Mouse (Mus musculus): ENCODE measurements around the gene Otop2. TPM values are rescaled to one million over a fixed set of nuclear protein-coding genes. Genes with fewer than 3 reads are reported as not detected.
A peak's percentile ranks its signal among the peaks of the same experiment; 100 is the strongest.

Otop2 gene
- polyA plus RNA-seq, 1 experiment from 2014 or later = not detected

GRCm38 (mm10) chr11:115354183-115354582 lies 47.2 kb downstream of the Otop2 start:
- H3K9me3 ChIP-seq (ENCODE audit: control insufficient read depth, low read length) = no peaks in the 10 kb centered on the region
- no peaks in the 10 kb centered on the region for H3K27me3 ChIP-seq (ENCODE audit: control insufficient read depth, insufficient read depth, low read length)
- 9% methylated on average over 8 of the region's 8 CpGs for WGBS
- peak; percentile 92 for DNase-seq
- no peak overlapping the region for H3K27ac ChIP-seq (replicated peaks; ENCODE audit: low read depth, low read length)
- no peak; the same call in 1 of the 2 replicates for ATAC-seq (ENCODE audit: low FRiP score, low TSS enrichment)
- H3K4me3 ChIP-seq (replicated peaks; ENCODE audit: low read depth, low read length) = no peak overlapping the region
- peaks cover 6% of the 10 kb centered on the region for H3K4me1 ChIP-seq (ENCODE audit: control insufficient read depth, insufficient read depth, low read length)
- peaks cover 68% of the 10 kb centered on the region for H3K36me3 ChIP-seq (ENCODE audit: control insufficient read depth, insufficient read depth, low read length)
- H3K4me2 ChIP-seq (ENCODE audit: low read length) = no peak overlapping the region
- H3K9ac ChIP-seq (replicated peaks; ENCODE audit: low read length) = no peak overlapping the region

DNA sequence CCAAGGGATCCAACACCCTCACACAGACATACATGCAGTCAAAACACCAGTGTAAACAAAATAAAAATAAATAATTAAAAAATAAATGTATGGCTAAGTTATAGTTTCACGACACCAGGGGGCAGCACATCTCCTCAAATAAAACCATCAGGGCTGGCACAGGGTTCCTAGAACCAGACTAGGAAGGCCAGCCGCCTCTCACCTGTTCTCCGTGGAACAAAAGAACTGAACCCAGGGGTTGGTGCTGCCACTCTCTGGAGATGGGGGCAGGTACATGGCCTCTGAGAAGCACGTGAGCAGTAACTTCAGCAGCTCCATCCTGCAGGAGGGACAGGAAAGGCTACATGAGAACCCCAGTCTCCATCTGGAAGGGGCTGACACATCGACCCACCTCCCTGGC lies 51.5 kb downstream of the Otop2 start:
- Histone ChIP-seq H3K9ac (replicated peaks; ENCODE audit: low read length) (peak overlapping the region; percentile 37; the same call in 1 of the 2 replicates), H3K36me3 (ENCODE audit: control insufficient read depth, insufficient read depth, low read length) (peaks cover 35% of the 10 kb centered on the region), H3K27ac (replicated peaks; ENCODE audit: low read depth, low read length) (peak overlapping the region; percentile 70), H3K4me2 (ENCODE audit: low read length) (no peak overlapping the region), H3K4me1 (ENCODE audit: control insufficient read depth, insufficient read depth, low read length) (peaks cover 10% of the 10 kb centered on the region), H3K9me3 (ENCODE audit: control insufficient read depth, low read length) (no peaks in the 10 kb centered on the region), H3K4me3 (replicated peaks; ENCODE audit: low read depth, low read length) (no peak overlapping the region), H3K27me3 (ENCODE audit: control insufficient read depth, insufficient read depth, low read length) (no peaks in the 10 kb centered on the region)
- peak; percentile 62; the same call in 1 of the 2 replicates for ATAC-seq (ENCODE audit: low FRiP score, low TSS enrichment)
- WGBS = 19% methylated on average over 5 of the region's 5 CpGs
- peak; percentile 93 for DNase-seq

DNA sequence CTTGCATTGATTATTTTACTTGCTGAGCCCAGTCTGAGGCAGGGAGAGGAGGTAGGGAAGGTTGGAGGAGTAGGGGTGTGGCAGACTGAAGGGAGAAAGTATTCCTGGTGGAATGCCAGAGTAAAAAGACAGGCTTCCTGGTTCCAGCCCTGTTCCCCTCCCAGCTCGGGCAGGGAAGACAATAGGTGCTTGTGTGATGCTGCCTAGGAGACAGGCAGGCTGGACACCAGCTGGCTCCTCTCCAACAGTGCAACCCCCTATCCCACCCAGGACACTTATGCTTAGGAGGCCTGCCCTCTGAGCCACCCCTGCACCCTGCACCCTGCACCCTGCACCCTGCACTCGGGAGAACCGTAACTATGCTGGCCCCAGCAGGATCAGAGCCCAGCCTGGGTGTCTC lies 52.3 kb downstream of the Otop2 start:
- Histone ChIP-seq H3K9me3 (ENCODE audit: control insufficient read depth, low read length) (no peaks in the 10 kb centered on the region), H3K27ac (replicated peaks; ENCODE audit: low read depth, low read length) (peak overlapping the region; percentile 70; the same call in 1 of the 2 replicates), H3K4me3 (replicated peaks; ENCODE audit: low read depth, low read length) (no peak overlapping the region), H3K36me3 (ENCODE audit: control insufficient read depth, insufficient read depth, low read length) (peaks cover 30% of the 10 kb centered on the region), H3K27me3 (ENCODE audit: control insufficient read depth, insufficient read depth, low read length) (no peaks in the 10 kb centered on the region), H3K4me1 (ENCODE audit: control insufficient read depth, insufficient read depth, low read length) (peaks cover 10% of the 10 kb centered on the region), H3K4me2 (ENCODE audit: low read length) (no peak overlapping the region), H3K9ac (replicated peaks; ENCODE audit: low read length) (peak overlapping the region; percentile 37; the same call in 1 of the 2 replicates)
- WGBS = 40% methylated on average over 3 of the region's 3 CpGs
- DNase-seq = peak; percentile 60
- 0 out of 2 replicates have a peak, but pooled peaks have one; percentile 37 for ATAC-seq (ENCODE audit: low FRiP score, low TSS enrichment)

DNA sequence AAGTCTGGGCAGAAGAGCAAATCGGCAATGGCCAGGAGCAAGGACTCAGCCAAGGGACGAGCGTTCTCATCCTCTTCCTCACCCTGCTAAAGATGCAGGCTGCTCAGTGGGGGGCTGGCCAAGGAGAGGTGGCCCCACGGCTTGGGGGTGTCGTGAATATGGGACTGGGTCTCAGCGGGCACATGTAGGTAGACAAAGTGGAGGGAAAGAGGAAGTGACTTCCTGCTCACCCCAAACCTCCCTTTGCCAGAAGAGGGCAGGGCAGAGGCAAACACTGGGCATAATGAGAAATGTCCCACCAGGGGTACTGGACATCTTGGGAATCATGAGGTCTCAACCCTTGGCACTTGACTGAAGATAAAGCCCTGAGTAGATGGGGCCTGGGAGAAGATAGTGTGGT lies 52.8 kb downstream of the Otop2 start:
- ATAC-seq (ENCODE audit: low FRiP score, low TSS enrichment) = no peak
- no peaks in the 10 kb centered on the region for H3K27me3 ChIP-seq (ENCODE audit: control insufficient read depth, insufficient read depth, low read length)
- no peak overlapping the region for H3K4me2 ChIP-seq (ENCODE audit: low read length)
- no peak overlapping the region for H3K9ac ChIP-seq (replicated peaks; ENCODE audit: low read length)
- H3K9me3 ChIP-seq (ENCODE audit: control insufficient read depth, low read length) = no peaks in the 10 kb centered on the region
- 65% methylated on average over 6 of the region's 6 CpGs for WGBS
- no peak overlapping the region for H3K4me3 ChIP-seq (replicated peaks; ENCODE audit: low read depth, low read length)
- DNase-seq = no peak
- H3K27ac ChIP-seq (replicated peaks; ENCODE audit: low read depth, low read length) = peak overlapping the region; percentile 70; the same call in 1 of the 2 replicates
- H3K4me1 ChIP-seq (ENCODE audit: control insufficient read depth, insufficient read depth, low read length) = peaks cover 10% of the 10 kb centered on the region
- H3K36me3 ChIP-seq (ENCODE audit: control insufficient read depth, insufficient read depth, low read length) = peaks cover 29% of the 10 kb centered on the region

GRCm38 (mm10) chr11:115364136-115364535 lies 57.2 kb downstream of the Otop2 start:
- no peaks in the 10 kb centered on the region for H3K9me3 ChIP-seq (ENCODE audit: control insufficient read depth, low read length)
- no peak overlapping the region for H3K4me3 ChIP-seq (replicated peaks; ENCODE audit: low read depth, low read length)
- H3K4me1 ChIP-seq (ENCODE audit: control insufficient read depth, insufficient read depth, low read length) = peaks cover 20% of the 10 kb centered on the region
- no peak for ATAC-seq (ENCODE audit: low FRiP score, low TSS enrichment)
- no peak overlapping the region for H3K27ac ChIP-seq (replicated peaks; ENCODE audit: low read depth, low read length)
- no peak for DNase-seq
- no peak overlapping the region for H3K4me2 ChIP-seq (ENCODE audit: low read length)
- H3K27me3 ChIP-seq (ENCODE audit: control insufficient read depth, insufficient read depth, low read length) = no peaks in the 10 kb centered on the region
- H3K9ac ChIP-seq (replicated peaks; ENCODE audit: low read length) = no peak overlapping the region
- 87% methylated on average over 3 of the region's 3 CpGs for WGBS
- H3K36me3 ChIP-seq (ENCODE audit: control insufficient read depth, insufficient read depth, low read length) = peaks cover 5% of the 10 kb centered on the region; the same call in 1 of the 2 replicates

DNA sequence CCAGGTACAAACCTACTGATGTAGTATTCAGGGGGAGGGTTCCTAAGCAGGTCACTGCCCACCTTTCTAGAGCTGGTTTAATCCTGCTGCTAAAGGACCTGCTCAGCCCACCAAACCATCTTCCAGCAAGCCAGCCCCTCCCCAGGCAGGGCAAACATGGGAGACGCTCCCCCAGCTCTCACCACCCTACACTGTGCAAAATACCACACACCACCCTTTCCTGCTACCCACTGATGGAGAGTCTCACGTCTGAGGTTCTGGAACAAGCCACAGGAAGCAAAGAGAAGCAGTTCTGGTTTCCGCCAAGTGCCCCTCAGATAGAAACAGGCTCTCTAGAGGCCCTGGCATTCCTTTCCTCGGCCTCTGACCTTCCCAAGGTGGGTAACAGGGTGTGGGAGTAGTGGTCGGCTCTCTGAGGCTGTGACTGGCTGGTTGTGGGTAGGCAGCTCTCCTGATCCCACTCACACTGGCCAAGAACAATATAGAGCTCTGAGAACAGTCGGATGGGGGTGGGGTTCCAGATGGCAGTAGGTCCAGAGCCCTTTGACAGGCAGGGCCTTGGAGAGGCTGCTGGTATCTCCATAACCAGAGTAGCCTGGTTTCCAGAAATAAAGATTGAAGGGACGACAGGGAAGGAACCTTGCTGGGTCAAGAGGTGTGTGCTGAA lies 59.2 kb downstream of the Otop2 start:
- Histone ChIP-seq H3K4me2 (ENCODE audit: low read length) (peak overlapping the region; percentile 97), H3K9ac (replicated peaks; ENCODE audit: low read length) (peak overlapping the region; percentile 91; the same call in 1 of the 2 replicates), H3K27me3 (ENCODE audit: control insufficient read depth, insufficient read depth, low read length) (no peaks in the 10 kb centered on the region), H3K4me3 (replicated peaks; ENCODE audit: low read depth, low read length) (peak overlapping the region; percentile 69), H3K4me1 (ENCODE audit: control insufficient read depth, insufficient read depth, low read length) (peaks cover 16% of the 10 kb centered on the region), H3K9me3 (ENCODE audit: control insufficient read depth, low read length) (no peaks in the 10 kb centered on the region), H3K36me3 (ENCODE audit: control insufficient read depth, insufficient read depth, low read length) (peaks cover 3% of the 10 kb centered on the region; the same call in 1 of the 2 replicates), H3K27ac (replicated peaks; ENCODE audit: low read depth, low read length) (peak overlapping the region; percentile 76; the same call in 1 of the 2 replicates)
- ATAC-seq (ENCODE audit: low FRiP score, low TSS enrichment) (0 out of 2 replicates have a peak, but pooled peaks have one; percentile 7), DNase-seq (no peak)
- 49% methylated on average over 7 of the region's 7 CpGs for WGBS

DNA sequence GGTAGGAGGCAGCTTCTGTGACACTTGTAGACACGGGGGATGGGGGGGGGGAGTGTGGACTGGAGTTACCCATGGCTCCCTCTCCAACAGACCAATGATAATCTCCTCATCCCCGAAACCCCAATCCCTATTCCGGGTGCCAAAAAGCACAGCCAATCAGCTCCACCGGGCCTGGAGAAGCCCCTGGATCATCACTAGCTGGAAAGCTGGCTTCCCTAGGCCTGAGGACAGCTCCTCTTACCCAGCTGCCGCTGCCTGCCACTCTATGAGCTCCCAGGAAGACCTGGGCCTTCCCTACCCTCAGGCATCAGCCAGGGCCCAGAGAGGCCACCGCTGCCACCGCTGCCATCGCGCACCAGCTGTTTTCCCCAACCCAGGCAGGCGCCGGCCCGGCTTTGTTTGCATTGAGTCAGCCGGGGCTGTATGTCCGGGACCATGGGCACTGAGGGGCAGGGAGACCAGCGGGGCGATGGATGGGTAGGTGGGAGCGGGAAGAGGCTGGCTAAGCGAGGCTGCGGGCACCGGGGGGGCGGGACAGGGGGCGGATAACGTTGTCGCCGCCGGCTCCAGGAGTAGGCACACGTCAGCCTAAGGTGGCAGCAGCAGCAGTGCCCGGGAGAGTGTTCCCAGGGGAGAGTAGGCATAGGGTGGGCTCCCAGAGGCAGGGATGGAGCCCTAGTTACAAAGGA lies 59.9 kb downstream of the Otop2 start:
- Histone ChIP-seq H3K27ac (replicated peaks; ENCODE audit: low read depth, low read length) (peak overlapping the region; percentile 76), H3K36me3 (ENCODE audit: control insufficient read depth, insufficient read depth, low read length) (no peaks in the 10 kb centered on the region), H3K4me2 (ENCODE audit: low read length) (peak overlapping the region; percentile 97), H3K4me3 (replicated peaks; ENCODE audit: low read depth, low read length) (peak overlapping the region; percentile 69), H3K4me1 (ENCODE audit: control insufficient read depth, insufficient read depth, low read length) (peaks cover 16% of the 10 kb centered on the region), H3K9me3 (ENCODE audit: control insufficient read depth, low read length) (no peaks in the 10 kb centered on the region), H3K9ac (replicated peaks; ENCODE audit: low read length) (peak overlapping the region; percentile 91), H3K27me3 (ENCODE audit: control insufficient read depth, insufficient read depth, low read length) (no peaks in the 10 kb centered on the region)
- DNase-seq = peak; percentile 81
- under 1% methylated on average over 28 of the region's 28 CpGs for WGBS
- ATAC-seq (ENCODE audit: low FRiP score, low TSS enrichment) = peak; percentile 76

DNA sequence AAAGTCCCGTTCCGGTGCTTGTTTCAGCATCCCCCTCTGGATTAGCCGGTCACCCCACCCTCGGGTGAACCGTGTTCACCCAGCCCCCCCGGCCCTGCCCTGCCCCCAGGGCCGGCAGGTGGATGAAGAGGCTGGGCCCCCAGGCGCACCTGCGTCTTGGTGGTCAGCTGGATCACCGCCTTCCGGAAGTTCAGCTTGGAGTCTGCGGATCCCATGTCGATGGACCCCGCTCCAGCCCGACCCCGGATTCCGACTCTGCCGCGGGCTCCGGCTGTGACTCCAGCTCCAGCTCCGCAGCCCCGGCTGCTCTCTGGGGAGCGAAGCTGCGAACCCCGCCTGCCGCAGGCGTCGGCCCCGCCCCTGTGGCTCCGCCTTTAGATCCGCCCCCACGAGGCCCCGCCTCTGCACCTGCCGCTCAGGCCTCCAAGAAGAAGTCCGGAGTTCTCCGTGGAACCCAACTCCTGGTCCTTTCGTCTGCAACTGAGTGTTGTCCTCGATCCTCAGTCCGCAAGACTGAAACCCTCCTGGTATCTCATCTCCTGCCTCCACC lies 60.5 kb downstream of the Otop2 start, which contains the start of gene Hid1:
Gene Hid1, minus strand, starts transcription at position 362 of the 550 bp plus-strand sequence.
- Histone ChIP-seq H3K4me1 (ENCODE audit: control insufficient read depth, insufficient read depth, low read length) (peaks cover 16% of the 10 kb centered on the region), H3K36me3 (ENCODE audit: control insufficient read depth, insufficient read depth, low read length) (no peaks in the 10 kb centered on the region), H3K4me2 (ENCODE audit: low read length) (peak within 1 kb of the TSS; percentile 97), H3K9me3 (ENCODE audit: control insufficient read depth, low read length) (no peaks in the 10 kb centered on the region), H3K27ac (replicated peaks; ENCODE audit: low read depth, low read length) (peak within 1 kb of the TSS; percentile 76), H3K4me3 (replicated peaks; ENCODE audit: low read depth, low read length) (peak within 1 kb of the TSS; percentile 69), H3K9ac (replicated peaks; ENCODE audit: low read length) (peak within 1 kb of the TSS; percentile 91), H3K27me3 (ENCODE audit: control insufficient read depth, insufficient read depth, low read length) (no peaks in the 10 kb centered on the region)
- ATAC-seq (ENCODE audit: low FRiP score, low TSS enrichment) = peak; percentile 62
- peak; percentile 92 for DNase-seq
- WGBS = 1% methylated on average over 39 of the region's 39 CpGs

Measured in midbrain, embryonic 14.5 days (tissue).